Mouse (Mus musculus): ENCODE data around the gene Pgam1. TPM values are rescaled to one million over a fixed set of nuclear protein-coding genes. Genes with fewer than 3 reads are reported as not detected.
A peak's percentile ranks its signal among the peaks of the same experiment; 100 is the strongest.

The Pgam1 gene
- polyA plus RNA-seq, 1 experiment: 500 TPM

- DNase-seq: no peak
- Histone ChIP-seq H3K27me3 (replicated peaks; ENCODE audit: control insufficient read depth, insufficient read depth, low read length) (no peaks in the 10 kb centered on the region), H3K36me3 (ENCODE audit: control insufficient read depth, insufficient read depth, low read length) (no peaks in the 10 kb centered on the region), H3K4me1 (ENCODE audit: control insufficient read depth, insufficient read depth, low read length) (no peaks in the 10 kb centered on the region; the same call in 1 of the 2 replicates), H3K4me3 (ENCODE audit: insufficient read depth, low read depth, low read length) (no peak overlapping the region), H3K27ac (ENCODE audit: insufficient read depth, low read depth, low read length) (no peak overlapping the region)
- 68% methylated on average over 2 of the region's 2 CpGs for WGBS
- TF ChIP-seq POLR2A (IDR thresholded peaks at IDR 0.05; ENCODE audit: low read depth, low read length): no peak
- TF ChIP-seq CTCF (conservative IDR thresholded peaks at IDR 0.05; ENCODE audit: insufficient read depth, insufficient read length, low read depth, low read length): no peak
Observed at GRCm38 (mm10) chr19:41901696-41902095, 10.0 kb upstream of the Pgam1 start.

- DNase-seq: no peak
- no peak overlapping the region for H3K4me3 ChIP-seq (ENCODE audit: insufficient read depth, low read depth, low read length)
- H3K27me3 ChIP-seq (replicated peaks; ENCODE audit: control insufficient read depth, insufficient read depth, low read length): no peaks in the 10 kb centered on the region
- peaks cover 5% of the 10 kb centered on the region; the same call in 1 of the 2 replicates for H3K4me1 ChIP-seq (ENCODE audit: control insufficient read depth, insufficient read depth, low read length)
- 83% methylated on average over 10 of the region's 10 CpGs for WGBS
- H3K36me3 ChIP-seq (ENCODE audit: control insufficient read depth, insufficient read depth, low read length): no peaks in the 10 kb centered on the region
- TF ChIP-seq POLR2A (IDR thresholded peaks at IDR 0.05; ENCODE audit: low read depth, low read length): no peak
- no peak for TF ChIP-seq CTCF (conservative IDR thresholded peaks at IDR 0.05; ENCODE audit: insufficient read depth, insufficient read length, low read depth, low read length)
- no peak overlapping the region for H3K27ac ChIP-seq (ENCODE audit: insufficient read depth, low read depth, low read length)
Observed at GRCm38 (mm10) chr19:41902848-41903593, 8.7 kb upstream of the Pgam1 start.

GRCm38 (mm10) chr19:41905246-41905645 is 6.5 kb upstream of the Pgam1 start:
- 87% methylated on average over 2 of the region's 2 CpGs for WGBS
- H3K36me3 ChIP-seq (ENCODE audit: control insufficient read depth, insufficient read depth, low read length): no peaks in the 10 kb centered on the region
- no peaks in the 10 kb centered on the region for H3K27me3 ChIP-seq (replicated peaks; ENCODE audit: control insufficient read depth, insufficient read depth, low read length)
- DNase-seq: no peak
- H3K4me1 ChIP-seq (ENCODE audit: control insufficient read depth, insufficient read depth, low read length): peaks cover 5% of the 10 kb centered on the region; the same call in 1 of the 2 replicates
- H3K27ac ChIP-seq (ENCODE audit: insufficient read depth, low read depth, low read length): no peak overlapping the region
- TF ChIP-seq CTCF (conservative IDR thresholded peaks at IDR 0.05; ENCODE audit: insufficient read depth, insufficient read length, low read depth, low read length) (no peak), POLR2A (IDR thresholded peaks at IDR 0.05; ENCODE audit: low read depth, low read length) (no peak)
- H3K4me3 ChIP-seq (ENCODE audit: insufficient read depth, low read depth, low read length): no peak overlapping the region

GRCm38 (mm10) chr19:41906311-41907078 is 5.2 kb upstream of the Pgam1 start:
- 63% methylated on average over 6 of the region's 6 CpGs for WGBS
- Histone ChIP-seq H3K4me1 (ENCODE audit: control insufficient read depth, insufficient read depth, low read length) (peaks cover 5% of the 10 kb centered on the region; the same call in 1 of the 2 replicates), H3K27ac (ENCODE audit: insufficient read depth, low read depth, low read length) (no peak overlapping the region), H3K4me3 (ENCODE audit: insufficient read depth, low read depth, low read length) (no peak overlapping the region), H3K36me3 (ENCODE audit: control insufficient read depth, insufficient read depth, low read length) (no peaks in the 10 kb centered on the region), H3K27me3 (replicated peaks; ENCODE audit: control insufficient read depth, insufficient read depth, low read length) (no peaks in the 10 kb centered on the region)
- no peak for DNase-seq
- TF ChIP-seq POLR2A (IDR thresholded peaks at IDR 0.05; ENCODE audit: low read depth, low read length): no peak
- no peak for TF ChIP-seq CTCF (conservative IDR thresholded peaks at IDR 0.05; ENCODE audit: insufficient read depth, insufficient read length, low read depth, low read length)

- WGBS: 47% methylated on average over 8 of the region's 8 CpGs
Observed at GRCm38 (mm10) chr19:41907079-41907760, 4.5 kb upstream of the Pgam1 start.

DNA sequence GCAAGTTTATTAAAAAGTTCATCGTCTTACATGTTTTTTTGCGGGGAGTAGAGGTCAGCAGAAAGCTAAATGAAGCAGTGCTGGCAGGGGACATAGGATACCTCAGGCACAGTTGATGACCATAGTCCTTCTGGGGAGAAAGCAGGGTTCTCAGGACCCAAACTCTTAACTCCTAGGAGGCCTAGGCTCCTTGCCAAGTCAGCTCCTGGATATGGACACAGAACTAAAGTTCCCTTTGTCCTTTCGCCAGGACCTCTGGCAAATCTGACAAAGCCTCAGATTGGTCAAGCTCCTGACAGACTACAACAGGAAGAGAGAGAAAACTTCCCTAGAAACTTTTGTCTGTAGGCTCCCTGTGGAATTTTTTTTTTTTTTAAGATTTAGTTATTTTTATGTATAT is 3.0 kb upstream of the Pgam1 start:
- WGBS: 56% methylated on average over 3 of the region's 3 CpGs
- no peak overlapping the region for H3K27ac ChIP-seq (ENCODE audit: insufficient read depth, low read depth, low read length)
- no peaks in the 10 kb centered on the region for H3K36me3 ChIP-seq (ENCODE audit: control insufficient read depth, insufficient read depth, low read length)
- TF ChIP-seq CTCF (conservative IDR thresholded peaks at IDR 0.05; ENCODE audit: insufficient read depth, insufficient read length, low read depth, low read length) (no peak), POLR2A (IDR thresholded peaks at IDR 0.05; ENCODE audit: low read depth, low read length) (no peak)
- no peaks in the 10 kb centered on the region for H3K27me3 ChIP-seq (replicated peaks; ENCODE audit: control insufficient read depth, insufficient read depth, low read length)
- H3K4me3 ChIP-seq (ENCODE audit: insufficient read depth, low read depth, low read length): no peak overlapping the region
- H3K4me1 ChIP-seq (ENCODE audit: control insufficient read depth, insufficient read depth, low read length): peaks cover 16% of the 10 kb centered on the region; the same call in 1 of the 2 replicates
- peak; percentile 73 for DNase-seq

More at GRCm38 (mm10) chr19:41907079-41907760, 4.5 kb upstream of the Pgam1 start:
- H3K27me3 ChIP-seq (replicated peaks; ENCODE audit: control insufficient read depth, insufficient read depth, low read length): no peaks in the 10 kb centered on the region
- DNase-seq: peak; percentile 87
- H3K27ac ChIP-seq (ENCODE audit: insufficient read depth, low read depth, low read length): no peak overlapping the region
- peaks cover 5% of the 10 kb centered on the region; the same call in 1 of the 2 replicates for H3K4me1 ChIP-seq (ENCODE audit: control insufficient read depth, insufficient read depth, low read length)
- no peaks in the 10 kb centered on the region for H3K36me3 ChIP-seq (ENCODE audit: control insufficient read depth, insufficient read depth, low read length)
- no peak for TF ChIP-seq POLR2A (IDR thresholded peaks at IDR 0.05; ENCODE audit: low read depth, low read length)
- no peak for TF ChIP-seq CTCF (conservative IDR thresholded peaks at IDR 0.05; ENCODE audit: insufficient read depth, insufficient read length, low read depth, low read length)
- H3K4me3 ChIP-seq (ENCODE audit: insufficient read depth, low read depth, low read length): no peak overlapping the region
